9 mouse cellular contexts compared by ENCODE assay signal in genomic region chr5:49370543-49371076, GRCm38 (mm10).
A peak's percentile ranks its signal among the peaks of the same experiment; 100 is the strongest.
DNase-seq lines count a peak whose midpoint lies in the region; ATAC-seq and TF ChIP-seq lines count a peak whose summit lies in the region.
"Had no signal": no experiment of that assay in that cellular context is flagged by ENCODE, and none has a peak within 500 bp of the region (broad histone marks: within the 10 kb centered on the region; RNA-seq: fewer than 3 reads in every experiment).

No protein-coding gene starts in this region.

- H3K9ac ChIP-seq in kidney, embryonic 14.5 days (ENCODE audit: low read depth, low read length): no peak overlapping the region
- no peak overlapping the region for H3K9ac ChIP-seq in hindbrain, postnatal 0 days (replicated peaks; ENCODE audit: low read length)

- peak; percentile 50 for DNase-seq in kidney, adult 9 months
- DNase-seq in A20 (ENCODE audit: low read depth, low spot score) (peak; percentile 2), ZHBTc4 (ENCODE audit: low read depth, low spot score) (peak; percentile 50)
- peak; percentile 88 for DNase-seq in hindbrain, postnatal 0 days (ENCODE audit: low spot score)
- no peak for DNase-seq in B cell, adult 2 months
- DNase-seq in thymus, adult 18-20 months: no peak

- H3K9me3 ChIP-seq in kidney, embryonic 14.5 days (ENCODE audit: control insufficient read depth, low read length): no peaks in the 10 kb centered on the region
- H3K9me3 ChIP-seq in hindbrain, postnatal 0 days (ENCODE audit: low read length): no peaks in the 10 kb centered on the region

- H3K27ac ChIP-seq in kidney, embryonic 14.5 days (ENCODE audit: low read depth, low read length): no peak overlapping the region
- H3K27ac ChIP-seq in hindbrain, postnatal 0 days: no peak overlapping the region

- H3K4me1 ChIP-seq in kidney, embryonic 14.5 days (ENCODE audit: control insufficient read depth, insufficient read depth, low read length): no peaks in the 10 kb centered on the region
- H3K4me1 ChIP-seq in hindbrain, postnatal 0 days (ENCODE audit: insufficient read depth, low read length): no peaks in the 10 kb centered on the region

- H3K4me2 ChIP-seq in kidney, embryonic 14.5 days (replicated peaks; ENCODE audit: low read depth, low read length): no peak overlapping the region
- H3K4me2 ChIP-seq in hindbrain, postnatal 0 days (ENCODE audit: low read depth, low read length): no peak overlapping the region

- H3K4me3 ChIP-seq in kidney, embryonic 14.5 days (ENCODE audit: low read length): no peak overlapping the region
- no peak overlapping the region for H3K4me3 ChIP-seq in hindbrain, postnatal 0 days (ENCODE audit: low read length)
- H3K4me3 ChIP-seq: myocyte had no signal

- ATAC-seq in kidney, embryonic 14.5 days (ENCODE audit: low FRiP score, low TSS enrichment): no peak
- no peak for ATAC-seq in hindbrain, postnatal 0 days
- no peak for ATAC-seq in megakaryocyte, adult 5-6 weeks (ENCODE audit: poor library complexity, severe bottlenecking)

- 46% methylated on average over 3 of the region's 3 CpGs for WGBS in kidney, embryonic 14.5 days
- 38% methylated on average over 3 of the region's 3 CpGs for WGBS in hindbrain, postnatal 0 days

- no peaks in the 10 kb centered on the region for H3K27me3 ChIP-seq in kidney, embryonic 14.5 days (ENCODE audit: control insufficient read depth, insufficient read depth, low read length)
- H3K27me3 ChIP-seq in hindbrain, postnatal 0 days (ENCODE audit: insufficient read depth, low read length): no peaks in the 10 kb centered on the region

- peak; percentile 74 for TF ChIP-seq CTCF in hindbrain, postnatal 0 days (IDR thresholded peaks at IDR 0.05; ENCODE audit: low read depth)

- H3K36me3 ChIP-seq in kidney, embryonic 14.5 days (ENCODE audit: control insufficient read depth, insufficient read depth, low read length): no peaks in the 10 kb centered on the region
- no peaks in the 10 kb centered on the region for H3K36me3 ChIP-seq in hindbrain, postnatal 0 days (ENCODE audit: insufficient read depth, low read length)

Comparison
In these comparisons a context has a peak if more than half of its experiments do, and no peak if none do; other contexts are left out.
1. DNase-seq: peak in kidney, adult 9 months (single experiment), A20 (single experiment), ZHBTc4 (single experiment) and hindbrain, postnatal 0 days (single experiment); none in B cell, adult 2 months (0 of 2) and thymus, adult 18-20 months (0 of 2).